Mouse (Mus musculus): ENCODE measurements around the gene Chid1.

Gene Chid1

GRCm38 (mm10) chr7:141475011-141475804, 64.4 kb downstream of the Chid1 start, which contains the start of the genes Polr2l and Tspan4:
Polr2l (minus strand) TSS chr7:141475132.
Tspan4 (plus strand) TSS chr7:141475240.
- DNase-seq: peak; percentile 89

GRCm38 (mm10) chr7:141474160-141474559, 65.5 kb downstream of the Chid1 start:
- DNase-seq: no peak

- DNase-seq: no peak
These were observed 66.9 kb downstream of the Chid1 start for GRCm38 (mm10) chr7:141472763-141473162.

- no peak for DNase-seq
These were observed 67.4 kb downstream of the Chid1 start for GRCm38 (mm10) chr7:141472226-141472625.

GRCm38 (mm10) chr7:141471236-141471635, 68.4 kb downstream of the Chid1 start:
- DNase-seq: no peak

- DNase-seq: no peak
These were observed 69.1 kb downstream of the Chid1 start for GRCm38 (mm10) chr7:141470637-141470944.

- DNase-seq: peak; percentile 7
These were observed 69.6 kb downstream of the Chid1 start for GRCm38 (mm10) chr7:141469901-141470636.

GRCm38 (mm10) chr7:141469352-141469751, 70.3 kb downstream of the Chid1 start:
- no peak for DNase-seq

GRCm38 (mm10) chr7:141468522-141469211, 71.0 kb downstream of the Chid1 start:
- peak; percentile 67 for DNase-seq

GRCm38 (mm10) chr7:141468164-141468521, 71.5 kb downstream of the Chid1 start:
- DNase-seq: no peak

GRCm38 (mm10) chr7:141467230-141468030, 72.2 kb downstream of the Chid1 start, which contains the start of gene Cd151:
Cd151 (plus strand) TSS chr7:141467392.
- peak; percentile 75 for DNase-seq

- DNase-seq: no peak
These were observed 73.0 kb downstream of the Chid1 start for GRCm38 (mm10) chr7:141466607-141467148.

GRCm38 (mm10) chr7:141466045-141466394, 73.6 kb downstream of the Chid1 start:
- no peak for DNase-seq

- DNase-seq: peak; percentile 9
These were observed 74.1 kb downstream of the Chid1 start for GRCm38 (mm10) chr7:141465388-141466044.

GRCm38 (mm10) chr7:141464603-141465201, 75.0 kb downstream of the Chid1 start:
- peak; percentile 64 for DNase-seq

- no peak for DNase-seq
These were observed 75.6 kb downstream of the Chid1 start for GRCm38 (mm10) chr7:141463824-141464602.

- DNase-seq: no peak
These were observed 77.3 kb downstream of the Chid1 start for GRCm38 (mm10) chr7:141462333-141462821.

GRCm38 (mm10) chr7:141461521-141462332, 77.9 kb downstream of the Chid1 start:
- DNase-seq: peak; percentile 29

- no peak for DNase-seq
These were observed 79.1 kb downstream of the Chid1 start, which contains the start of gene Cracr2b for GRCm38 (mm10) chr7:141460391-141461113. Cracr2b (plus strand) TSS chr7:141461094.

All from thymus, postnatal 14 days (tissue).